Mouse (Mus musculus): ENCODE measurements around the gene Gpr182. TPM values are rescaled to one million over a fixed set of nuclear protein-coding genes. Genes with fewer than 3 reads are reported as not detected.

Gpr182 gene
- not detected in 4 replicates for total RNA-seq (2023; ENCODE audit: inconsistent age)

GRCm38 (mm10) chr10:127751548-127751947 is at the start of gene Gpr182:
Gene Gpr182, minus strand, starts transcription at chr10:127751732.

GRCm38 (mm10) chr10:127800891-127801290 is 49.4 kb upstream of the Gpr182 start, which contains the start of gene Rdh16:
Gene Rdh16, plus strand, starts transcription at chr10:127801152.

GRCm38 (mm10) chr10:127776011-127776410 is 24.5 kb upstream of the Gpr182 start, which contains the start of gene Rdh9:
Gene Rdh9, plus strand, starts transcription at chr10:127776386.

GRCm38 (mm10) chr10:127759181-127760110 is 7.9 kb upstream of the Gpr182 start, which contains the start of the genes Rdh1 and Rdh16f1:
Gene Rdh1, plus strand, starts transcription at chr10:127759721.
Gene Rdh16f1, plus strand, starts transcription at chr10:127759787.

GRCm38 (mm10) chr10:127739083-127739660 is 12.4 kb downstream of the Gpr182 start, which contains the start of gene Zbtb39:
Gene Zbtb39, plus strand, starts transcription at chr10:127739538.

GRCm38 (mm10) chr10:127724178-127724577 is 27.4 kb downstream of the Gpr182 start, which contains the start of gene Tac2:
Gene Tac2, plus strand, starts transcription at chr10:127724478.

GRCm38 (mm10) chr10:127704766-127705220 is 46.7 kb downstream of the Gpr182 start, which contains the start of gene Myo1a:
Gene Myo1a, plus strand, starts transcription at chr10:127705170.

Other genes starting within 250 kb of the Gpr182 start
- not detected in 4 replicates for gene Ndufa4l2, start 236.8 kb downstream of the Gpr182 start, total RNA-seq (2023; ENCODE audit: inconsistent age)
- gene Shmt2, start 229.3 kb downstream of the Gpr182 start, total RNA-seq (2023; ENCODE audit: inconsistent age) = 68.8 to 81.0 TPM (median 69.2 TPM) in 4 replicates
- gene Nxph4, start 217.2 kb downstream of the Gpr182 start, total RNA-seq (2023; ENCODE audit: inconsistent age) = not detected in 4 replicates
- gene Lrp1, start 130.6 kb downstream of the Gpr182 start, total RNA-seq (2023; ENCODE audit: inconsistent age) = 2.2 to 4.3 TPM (median 3.3 TPM) in 4 replicates
- 226 to 243 TPM (median 231 TPM) in 4 replicates for gene Stat6, start 108.7 kb downstream of the Gpr182 start, total RNA-seq (2023; ENCODE audit: inconsistent age)
- gene Nemp1, start 84.8 kb downstream of the Gpr182 start, total RNA-seq (2023; ENCODE audit: inconsistent age) = 8.6 to 12.6 TPM (median 10.8 TPM) in 4 replicates
- gene Nab2, start 83.2 kb downstream of the Gpr182 start, total RNA-seq (2023; ENCODE audit: inconsistent age) = 34.6 to 46.9 TPM (median 38.1 TPM) in 4 replicates
- 0.29 to 0.72 TPM (median 0.60 TPM) in 4 replicates for gene Myo1a, start 46.6 kb downstream of the Gpr182 start, total RNA-seq (2023; ENCODE audit: inconsistent age)
- gene Tac2, start 27.3 kb downstream of the Gpr182 start, total RNA-seq (2023; ENCODE audit: inconsistent age) = not detected in 4 replicates
- gene Zbtb39, start 12.2 kb downstream of the Gpr182 start, total RNA-seq (2023; ENCODE audit: inconsistent age) = 13.5 to 15.8 TPM (median 15.2 TPM) in 4 replicates
- 0.12 to 0.19 TPM in 2 of 4 replicates, not detected in the others for gene Rdh1, start 8.0 kb upstream of the Gpr182 start, total RNA-seq (2023; ENCODE audit: inconsistent age)
- not detected in 4 replicates for gene Rdh16f1, start 8.1 kb upstream of the Gpr182 start, total RNA-seq (2023; ENCODE audit: inconsistent age)
- not detected in 4 replicates for gene Rdh9, start 24.7 kb upstream of the Gpr182 start, total RNA-seq (2023; ENCODE audit: inconsistent age)
- not detected in 4 replicates for gene Rdh16, start 49.4 kb upstream of the Gpr182 start, total RNA-seq (2023; ENCODE audit: inconsistent age)
- gene Rdh19, start 98.2 kb upstream of the Gpr182 start, total RNA-seq (2023; ENCODE audit: inconsistent age) = not detected in 4 replicates
- not detected in 4 replicates for gene Rdh16f2, start 114.7 kb upstream of the Gpr182 start, total RNA-seq (2023; ENCODE audit: inconsistent age)
- not detected in 4 replicates for gene Rdh7, start 137.1 kb upstream of the Gpr182 start, total RNA-seq (2023; ENCODE audit: inconsistent age)
- not detected in 4 replicates for gene Sdr9c7, start 146.8 kb upstream of the Gpr182 start, total RNA-seq (2023; ENCODE audit: inconsistent age)